Mouse (Mus musculus) forebrain, embryonic 15.5 days (tissue): ENCODE data around the gene Tma7. TPM values are rescaled to one million over a fixed set of nuclear protein-coding genes. Genes with fewer than 3 reads are reported as not detected.

Source experiments
- ATAC-seq: fragments of 200-750 bp; cut with Nextera tagmentation; replicated peaks from 2 replicates; pipeline ENCODE4 v1.8.0; 2017; ENCODE audit warnings: mild to moderate bottlenecking, moderate TSS enrichment, moderate library complexity
- H3K27ac ChIP-seq: fragments of 300-500 bp; sonication (generic); replicated peaks from 2 replicates; pipeline ENCODE4 v1.5.1; 2015; ENCODE audit warnings: mild to moderate bottlenecking, inconsistent platforms
- H3K27me3 ChIP-seq: fragments of 300-500 bp; sonication (generic); 2 replicates; pipeline ENCODE4 v1.6.1; 2015; ENCODE audit warnings: inconsistent platforms
- H3K36me3 ChIP-seq: fragments of 300-500 bp; sonication (generic); 2 replicates; pipeline ENCODE4 v1.6.1; 2015; ENCODE audit warnings: mild to moderate bottlenecking, inconsistent platforms
- H3K4me1 ChIP-seq: fragments of 300-500 bp; sonication (generic); 2 replicates; pipeline ENCODE4 v1.6.1; 2015; ENCODE audit warnings: inconsistent platforms
- H3K4me2 ChIP-seq: fragments of 300-500 bp; sonication (generic); replicated peaks from 2 replicates; pipeline ENCODE4 v1.6.1; 2015; ENCODE audit warnings: mild to moderate bottlenecking, inconsistent platforms
- H3K4me3 ChIP-seq: fragments of 300-500 bp; sonication (generic); 2 replicates; pipeline ENCODE4 v1.5.1; 2015; ENCODE audit warnings: mild to moderate bottlenecking, inconsistent platforms
- H3K9ac ChIP-seq: fragments of 300-500 bp; sonication (generic); replicated peaks from 2 replicates; pipeline ENCODE4 v1.6.1; 2015; ENCODE audit warnings: mild to moderate bottlenecking, inconsistent platforms
- H3K9me3 ChIP-seq: fragments of 300-500 bp; sonication (generic); 2 replicates; pipeline ENCODE4 v1.6.1; 2016; ENCODE audit warnings: inconsistent platforms
- WGBS: fragments of 180-500 bp; shearing (Covaris S2); methylation state at CpG from one replicate; pipeline ENCODE4 v1.1.7; 2015; ENCODE audit warnings: mixed read lengths; 5-methylcytosine and 5-hydroxymethylcytosine counted together
- polyA plus RNA-seq: library from polyadenylated mRNA; unstranded; fragments of >200 nt; fragmentation: Nextera tagmentation; extraction: Ambion mirVana; gene quantifications from 2 replicates; pipeline ENCODE4 v1.2.1, GENCODE M21; 2015

The Tma7 gene
- polyA plus RNA-seq, 1 experiment from 2014 or later = 568 TPM

GRCm38 (mm10) chr9:109059136-109059903, 23.1 kb downstream of the Tma7 start, which contains the start of gene Trex1:
Gene Trex1 (minus strand): TSS chr9:109059734.
- WGBS = 25% methylated on average over 15 of the region's 15 CpGs
- peaks cover 52% of the 10 kb centered on the region for H3K36me3 ChIP-seq
- peak within 1 kb of the TSS; percentile 78 for H3K27ac ChIP-seq

GRCm38 (mm10) chr9:109058006-109058765, 24.2 kb downstream of the Tma7 start:
- no peak for ATAC-seq
- no peak overlapping the region; the same call in 1 of the 2 replicates for H3K27ac ChIP-seq
- H3K9me3 ChIP-seq = no peaks in the 10 kb centered on the region
- peaks cover 22% of the 10 kb centered on the region for H3K4me1 ChIP-seq
- H3K27me3 ChIP-seq = no peaks in the 10 kb centered on the region
- 0 out of 2 replicates have a peak overlapping the region, but pooled peaks have one; percentile 56 for H3K9ac ChIP-seq
- H3K4me3 ChIP-seq = no peak overlapping the region
- H3K36me3 ChIP-seq = peaks cover 41% of the 10 kb centered on the region
- H3K4me2 ChIP-seq = no peak overlapping the region
- WGBS = 94% methylated on average over 19 of the region's 19 CpGs

More at GRCm38 (mm10) chr9:109059136-109059903, 23.1 kb downstream of the Tma7 start, which contains the start of gene Trex1:
- peaks cover 20% of the 10 kb centered on the region for H3K4me1 ChIP-seq
- peak within 1 kb of the TSS; percentile 50 for H3K4me2 ChIP-seq
- H3K4me3 ChIP-seq = peak within 1 kb of the TSS; percentile 38
- no peaks in the 10 kb centered on the region for H3K27me3 ChIP-seq
- H3K9me3 ChIP-seq = no peaks in the 10 kb centered on the region
- peak within 1 kb of the TSS; percentile 56 for H3K9ac ChIP-seq
- peak; percentile 70 for ATAC-seq

DNA sequence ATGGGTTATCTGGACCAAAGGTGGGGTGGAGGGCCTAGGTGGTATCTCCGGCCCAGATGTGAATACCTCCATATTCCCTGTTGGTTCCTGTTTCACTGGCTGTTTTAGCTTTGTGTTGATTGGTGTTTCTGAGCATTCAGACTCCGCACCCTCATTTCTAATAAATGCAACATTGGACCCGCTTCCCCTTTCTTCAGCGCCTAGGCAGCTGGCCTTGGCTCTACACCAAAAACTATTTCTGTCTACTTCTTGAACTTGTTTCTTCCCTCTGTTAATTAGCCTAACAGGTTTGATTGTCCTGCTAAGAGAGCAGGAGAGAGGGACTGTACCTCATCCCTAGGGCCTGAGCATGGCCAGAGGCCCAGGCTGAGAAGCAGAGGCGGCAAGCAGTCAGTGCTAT, 24.8 kb downstream of the Tma7 start:
- no peak overlapping the region for H3K9ac ChIP-seq

GRCm38 (mm10) chr9:109056916-109057315, 25.5 kb downstream of the Tma7 start:
- Histone ChIP-seq H3K9me3 (no peaks in the 10 kb centered on the region), H3K4me3 (no peak overlapping the region), H3K9ac (no peak overlapping the region), H3K27ac (no peak overlapping the region), H3K4me1 (peaks cover 22% of the 10 kb centered on the region), H3K4me2 (no peak overlapping the region), H3K36me3 (peaks cover 30% of the 10 kb centered on the region), H3K27me3 (no peaks in the 10 kb centered on the region)
- WGBS = 89% methylated on average over 4 of the region's 4 CpGs
- ATAC-seq = no peak

More for the DNA sequence above, 24.8 kb downstream of the Tma7 start:
- peaks cover 35% of the 10 kb centered on the region for H3K36me3 ChIP-seq
- H3K4me2 ChIP-seq = no peak overlapping the region
- 82% methylated on average over 5 of the region's 5 CpGs for WGBS
- H3K9me3 ChIP-seq = no peaks in the 10 kb centered on the region
- H3K4me1 ChIP-seq = peaks cover 22% of the 10 kb centered on the region
- no peak overlapping the region for H3K4me3 ChIP-seq
- H3K27ac ChIP-seq = no peak overlapping the region
- no peak for ATAC-seq
- H3K27me3 ChIP-seq = no peaks in the 10 kb centered on the region

GRCm38 (mm10) chr9:109056081-109056690, 26.2 kb downstream of the Tma7 start:
- 93% methylated on average over 17 of the region's 17 CpGs for WGBS
- no peak overlapping the region for H3K9ac ChIP-seq
- no peak overlapping the region for H3K27ac ChIP-seq

GRCm38 (mm10) chr9:109055271-109056030, 26.9 kb downstream of the Tma7 start:
- peak overlapping the region; percentile 32 for H3K4me3 ChIP-seq
- H3K36me3 ChIP-seq = peaks cover 25% of the 10 kb centered on the region
- WGBS = 89% methylated on average over 12 of the region's 12 CpGs
- H3K4me1 ChIP-seq = peaks cover 22% of the 10 kb centered on the region
- peak overlapping the region; percentile 53; the same call in 1 of the 2 replicates for H3K27ac ChIP-seq
- no peaks in the 10 kb centered on the region for H3K27me3 ChIP-seq
- H3K9me3 ChIP-seq = no peaks in the 10 kb centered on the region
- no peak for ATAC-seq
- peak overlapping the region; percentile 38 for H3K4me2 ChIP-seq
- peak overlapping the region; percentile 14; the same call in 1 of the 2 replicates for H3K9ac ChIP-seq

More at GRCm38 (mm10) chr9:109056081-109056690, 26.2 kb downstream of the Tma7 start:
- Histone ChIP-seq H3K27me3 (no peaks in the 10 kb centered on the region), H3K4me2 (no peak overlapping the region), H3K9me3 (no peaks in the 10 kb centered on the region), H3K4me3 (no peak overlapping the region), H3K36me3 (peaks cover 27% of the 10 kb centered on the region), H3K4me1 (peaks cover 22% of the 10 kb centered on the region)
- no peak for ATAC-seq

DNA sequence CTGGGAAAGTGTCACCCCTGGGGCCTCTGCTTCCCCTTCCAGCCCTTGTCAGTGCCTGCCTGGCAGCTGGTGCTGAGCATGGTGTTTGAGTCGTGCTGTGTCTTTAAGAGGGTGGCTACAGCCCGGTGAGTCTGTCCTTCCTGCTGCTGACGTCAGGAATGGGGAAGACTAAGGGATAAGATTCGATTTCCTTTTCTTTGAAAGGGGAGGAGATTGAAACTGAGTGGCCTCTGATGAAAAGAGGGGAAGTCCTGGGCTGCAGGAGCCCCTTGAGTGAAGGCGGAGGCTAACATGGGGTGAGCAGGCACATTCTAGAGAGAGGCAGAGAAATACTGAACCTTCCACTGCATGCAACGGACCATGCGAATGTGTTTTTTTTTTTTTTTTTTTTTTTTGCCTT, 27.7 kb downstream of the Tma7 start:
- peak overlapping the region; percentile 53 for H3K27ac ChIP-seq
- H3K4me2 ChIP-seq = peak overlapping the region; percentile 38
- 7% methylated on average over 7 of the region's 7 CpGs for WGBS
- no peaks in the 10 kb centered on the region for H3K9me3 ChIP-seq
- peak overlapping the region; percentile 14; the same call in 1 of the 2 replicates for H3K9ac ChIP-seq
- peaks cover 22% of the 10 kb centered on the region for H3K4me1 ChIP-seq
- H3K4me3 ChIP-seq = peak overlapping the region; percentile 32
- H3K36me3 ChIP-seq = peaks cover 25% of the 10 kb centered on the region
- ATAC-seq = peak; percentile 71
- H3K27me3 ChIP-seq = no peaks in the 10 kb centered on the region

DNA sequence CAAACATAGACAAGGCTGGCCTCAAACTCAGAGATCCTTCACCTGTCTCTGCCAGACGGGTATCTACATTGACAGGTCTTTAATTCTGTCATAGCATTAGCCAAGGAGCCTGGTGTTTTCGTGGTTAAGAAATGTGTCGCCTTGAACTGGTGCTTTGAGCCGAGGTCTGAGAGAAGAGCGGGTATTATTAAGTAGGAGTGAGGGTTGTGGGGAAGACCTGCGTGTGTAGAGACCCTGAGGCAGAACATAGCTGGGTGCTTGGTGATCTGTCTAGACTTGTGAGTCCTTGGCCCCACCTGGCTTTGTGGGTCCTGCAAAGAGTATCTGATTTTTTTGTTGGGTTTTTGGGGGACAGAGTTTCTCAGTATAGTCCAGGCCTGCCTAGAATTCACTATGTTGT, 28.5 kb downstream of the Tma7 start:
- Histone ChIP-seq H3K4me2 (no peak overlapping the region), H3K36me3 (peaks cover 25% of the 10 kb centered on the region), H3K27me3 (no peaks in the 10 kb centered on the region), H3K4me3 (no peak overlapping the region), H3K9ac (no peak overlapping the region), H3K9me3 (no peaks in the 10 kb centered on the region), H3K27ac (no peak overlapping the region), H3K4me1 (peaks cover 15% of the 10 kb centered on the region)
- WGBS = 79% methylated on average over 6 of the region's 6 CpGs
- no peak for ATAC-seq

DNA sequence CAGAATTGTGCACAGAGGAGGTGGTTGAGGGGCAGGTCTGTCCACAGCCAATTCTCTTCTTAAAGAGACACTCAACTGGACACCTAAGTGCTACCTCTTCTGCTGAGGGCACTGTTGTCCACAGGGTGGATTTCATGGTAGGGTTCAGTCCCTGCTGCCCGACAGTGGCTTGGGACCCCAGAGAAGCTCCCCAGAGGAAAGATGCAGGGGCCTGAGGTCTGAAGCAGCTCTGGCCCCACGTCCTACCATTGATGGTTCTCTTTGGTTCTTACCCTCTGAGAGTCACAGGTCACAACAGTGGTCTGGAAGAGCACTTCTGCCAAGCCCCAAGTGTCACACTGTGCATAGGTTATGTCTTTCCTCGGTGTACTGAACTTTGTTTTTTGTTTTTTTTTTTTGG, 29.0 kb downstream of the Tma7 start:
- no peak overlapping the region for H3K9ac ChIP-seq
- H3K9me3 ChIP-seq = no peaks in the 10 kb centered on the region
- no peaks in the 10 kb centered on the region for H3K27me3 ChIP-seq
- ATAC-seq = no peak
- 73% methylated on average over 3 of the region's 3 CpGs for WGBS
- H3K4me1 ChIP-seq = peaks cover 11% of the 10 kb centered on the region
- no peak overlapping the region for H3K4me3 ChIP-seq
- H3K27ac ChIP-seq = no peak overlapping the region
- no peak overlapping the region for H3K4me2 ChIP-seq
- peaks cover 21% of the 10 kb centered on the region for H3K36me3 ChIP-seq

DNA sequence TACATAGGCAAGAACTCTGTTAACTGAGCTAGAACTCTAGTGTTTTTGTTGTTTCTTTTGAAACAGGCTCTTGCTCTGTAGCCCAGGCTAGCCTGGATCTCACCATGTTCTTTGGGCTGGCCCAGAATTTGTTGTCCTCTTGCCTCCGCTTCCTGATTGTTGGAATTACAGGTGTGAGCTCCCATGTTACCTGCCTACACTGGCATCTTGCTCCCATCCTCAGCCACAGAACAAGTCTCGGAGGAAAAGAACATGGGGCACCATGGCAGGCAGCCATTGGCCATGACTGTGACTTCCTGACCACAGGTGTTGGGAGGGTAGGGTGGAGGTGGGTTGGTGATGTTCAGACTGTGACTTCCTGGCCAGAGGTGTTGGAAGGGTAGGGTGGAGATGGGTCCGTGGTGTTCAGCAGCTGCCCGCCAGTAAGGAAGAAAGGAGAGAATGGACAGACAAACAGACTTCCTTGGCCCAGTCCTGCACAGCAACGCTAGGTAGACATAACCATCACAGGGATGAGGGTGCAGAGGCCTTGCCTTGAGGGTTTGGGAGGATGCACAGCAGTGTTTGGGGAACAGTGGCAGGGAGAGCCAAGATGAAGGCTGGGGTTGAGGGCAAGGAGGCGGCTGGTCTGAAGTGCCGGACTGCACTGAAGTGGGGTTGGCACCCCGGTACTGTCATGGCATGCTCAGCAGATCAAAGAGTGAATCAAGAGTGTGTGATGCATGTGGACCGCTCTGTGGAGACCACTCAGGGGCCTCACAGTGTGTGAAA, 29.7 kb downstream of the Tma7 start:
- Histone ChIP-seq H3K36me3 (peaks cover 14% of the 10 kb centered on the region), H3K27me3 (no peaks in the 10 kb centered on the region), H3K9ac (no peak overlapping the region), H3K4me2 (no peak overlapping the region), H3K4me3 (no peak overlapping the region), H3K9me3 (no peaks in the 10 kb centered on the region), H3K27ac (no peak overlapping the region), H3K4me1 (peaks cover 11% of the 10 kb centered on the region)
- WGBS = 89% methylated on average over 9 of the region's 9 CpGs
- ATAC-seq = no peak
